Mouse (Mus musculus) c-Kit-positive CD71-positive TER-119-positive erythroid progenitor cells, embryonic 14.5 days (primary cell): ENCODE data around the gene Slc3a2.
"Not testable (repeated sequence)": the region's sequence is repeated elsewhere in the genome, so short reads cannot be mapped to it uniquely, and the experiment has no call there.

ENCODE experiments used
- DNase-seq: peaks from one replicate; pipeline ENCODE4 v3.0.0-alpha.2; 2013; ENCODE audit warnings: low spot score

Gene Slc3a2

DNA sequence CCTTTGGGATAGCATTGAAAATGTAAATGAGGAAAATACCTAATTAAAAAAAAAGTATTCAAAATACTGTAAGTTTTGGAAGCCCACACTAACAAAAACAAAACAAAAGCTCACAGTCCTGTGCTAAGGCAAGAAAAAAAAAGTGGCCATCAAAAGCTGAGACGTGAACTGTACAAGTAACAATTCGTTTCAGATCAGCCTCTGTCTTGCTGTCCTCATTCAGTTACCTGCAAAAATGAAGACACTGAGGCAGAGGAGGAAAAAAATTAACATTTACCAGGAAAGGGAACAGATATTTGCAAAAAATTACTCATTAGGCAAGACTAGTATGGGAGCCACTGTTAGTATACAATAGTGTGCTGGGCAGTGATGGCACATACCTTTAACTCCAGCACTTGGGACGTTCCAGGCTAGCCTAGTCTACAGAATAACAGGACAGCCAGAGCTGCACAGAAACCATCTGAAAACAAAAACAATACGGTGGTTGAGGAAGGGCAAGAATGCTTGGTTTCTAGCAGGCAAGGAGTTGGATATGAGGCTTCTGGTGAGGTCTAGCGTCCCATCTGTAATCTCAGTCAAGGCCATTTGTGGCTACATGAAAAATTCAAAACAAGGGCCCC lies 4.4 kb upstream of the Slc3a2 start:
- DNase-seq = no peak

DNA sequence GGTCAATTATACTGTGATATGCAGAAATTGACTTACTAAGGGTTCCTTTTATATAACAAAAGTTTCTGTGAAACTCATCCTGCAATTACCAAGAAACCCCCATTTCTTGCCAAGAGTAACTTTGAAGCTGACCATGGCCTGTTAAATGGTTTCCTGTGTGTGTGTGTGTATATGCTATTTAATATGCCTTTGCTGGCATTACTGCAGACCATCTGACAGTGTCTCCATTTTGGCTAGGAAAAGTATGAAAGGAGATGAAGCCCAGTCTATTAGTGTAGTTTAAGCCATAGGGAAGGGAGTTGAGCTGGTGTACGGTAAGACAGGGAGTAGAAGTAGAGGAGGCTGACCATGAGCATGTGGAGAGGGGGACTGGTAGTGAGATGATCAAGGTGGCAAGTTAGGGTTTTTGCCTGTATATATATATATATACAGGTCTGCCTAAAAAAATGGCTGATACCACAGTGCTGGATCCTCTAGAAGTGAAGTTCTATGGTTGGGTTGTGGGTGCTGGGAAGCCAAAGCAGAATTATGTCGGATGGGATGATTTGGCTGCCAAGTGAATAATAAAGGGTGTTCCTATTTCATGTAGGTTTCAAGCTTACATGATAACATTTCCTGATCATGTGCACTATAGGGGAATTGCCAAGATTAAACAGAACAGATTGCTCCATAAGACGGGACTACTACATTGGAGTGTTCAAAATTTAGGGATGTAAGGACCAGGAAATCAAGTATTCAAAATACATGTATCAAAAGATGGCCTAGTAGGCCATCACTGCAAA lies 3.6 kb upstream of the Slc3a2 start:
- DNase-seq = no peak

DNA sequence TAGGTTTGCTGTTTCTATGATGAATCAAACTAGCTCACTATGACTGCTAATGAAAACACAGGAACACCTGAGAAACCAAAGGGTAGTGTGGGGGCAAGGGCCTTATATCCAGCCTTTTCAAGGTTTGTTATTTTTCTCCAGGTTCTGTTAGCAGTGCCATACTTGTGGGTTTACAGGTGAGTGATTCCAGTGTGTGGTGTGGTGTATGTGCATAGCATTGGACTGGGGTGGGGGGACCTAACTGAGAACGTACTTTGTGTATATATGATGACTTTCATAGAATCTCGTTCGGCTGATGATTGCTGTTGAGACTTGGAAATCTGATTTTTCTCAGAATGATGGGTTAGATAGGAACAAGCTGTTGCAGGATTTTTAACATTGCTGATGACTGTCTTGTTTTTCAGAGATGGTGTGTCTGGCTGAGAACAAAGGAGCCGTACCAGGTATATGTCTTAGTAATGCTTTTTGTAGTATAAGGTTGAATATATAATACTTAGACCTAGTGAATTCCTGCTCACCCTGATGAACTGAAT lies 2.0 kb upstream of the Slc3a2 start:
- DNase-seq = no peak

DNA sequence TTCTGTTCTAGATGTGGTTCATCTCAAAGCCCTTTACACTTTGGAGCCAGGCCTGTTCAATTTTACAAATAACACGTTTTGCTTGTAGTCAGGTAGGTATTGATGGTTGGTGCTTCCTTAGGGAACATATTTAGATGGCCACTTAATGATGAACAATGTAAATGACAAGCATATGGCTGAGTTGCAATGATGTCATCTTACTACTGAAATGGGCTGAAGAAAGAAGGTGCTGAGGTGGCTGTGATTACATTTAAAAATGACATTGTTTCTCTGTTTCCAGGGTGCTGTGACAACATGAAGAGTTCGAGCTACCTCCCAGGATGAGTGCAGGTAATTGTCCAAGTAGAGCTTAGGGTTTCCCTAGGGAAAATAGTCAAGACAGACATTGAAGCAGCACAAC lies 1.2 kb upstream of the Slc3a2 start:
- no peak for DNase-seq

DNA sequence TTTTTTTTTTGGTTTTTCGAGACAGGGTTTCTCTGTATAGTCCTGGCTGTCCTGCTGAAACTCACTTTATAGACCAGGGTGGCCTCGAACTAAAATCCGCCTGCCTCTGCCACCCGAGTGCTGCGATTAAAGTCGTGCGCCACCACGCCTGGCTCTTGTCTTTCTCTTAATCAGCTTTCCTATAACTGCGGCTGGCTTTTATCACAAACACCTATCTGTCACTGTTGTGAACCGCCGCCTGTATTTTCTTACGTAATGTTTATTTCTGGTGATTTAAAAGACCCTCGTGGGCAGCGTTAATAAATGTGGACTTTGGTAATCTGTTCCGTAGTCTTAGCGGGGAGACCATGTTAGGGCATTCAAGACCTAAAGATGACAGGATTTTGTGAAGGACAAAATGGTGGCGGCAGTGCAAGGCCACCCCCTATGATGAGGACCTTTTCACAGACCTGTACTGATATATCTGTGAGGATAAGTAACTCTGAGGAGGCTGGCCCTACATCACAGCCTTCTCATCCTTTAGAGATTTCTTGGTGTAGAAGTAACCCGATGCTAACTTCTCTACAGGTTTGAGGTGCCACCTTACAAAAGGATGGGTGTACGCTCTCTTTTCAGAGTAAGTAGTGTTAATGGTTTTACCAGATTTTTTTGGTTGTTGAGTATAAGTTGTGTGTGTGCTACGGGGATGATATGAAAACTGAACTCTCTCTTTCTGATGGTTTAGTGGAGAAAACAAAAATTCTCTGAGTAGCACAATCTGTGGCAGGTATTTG lies 591 bp upstream of the Slc3a2 start:
- DNase-seq = no peak

- no peak for DNase-seq
These were observed 636 bp downstream of the Slc3a2 start for GRCm38 (mm10) chr19:8722559-8722906.

DNA sequence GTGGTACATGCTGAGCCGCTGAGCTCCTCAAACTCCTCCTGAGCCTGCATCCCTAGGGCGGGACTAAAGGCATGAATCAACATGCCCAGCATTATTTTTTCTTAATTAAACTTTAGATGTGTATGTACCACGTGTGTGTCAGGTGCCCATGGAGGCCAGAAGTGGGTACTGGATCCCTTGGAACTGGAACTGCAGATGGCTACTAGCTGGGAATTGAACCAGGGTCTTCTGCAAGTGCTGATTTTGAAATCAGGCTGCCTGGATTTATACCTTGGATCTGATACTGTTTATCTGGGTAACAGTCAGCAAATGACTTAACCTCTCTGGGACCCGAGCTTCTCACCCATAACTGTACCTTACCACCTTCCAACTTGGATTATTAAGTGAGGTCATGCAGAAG lies 1.1 kb downstream of the Slc3a2 start:
- DNase-seq = no peak

- DNase-seq = no peak
These were observed 1.8 kb downstream of the Slc3a2 start for GRCm38 (mm10) chr19:8721378-8721777.

DNA sequence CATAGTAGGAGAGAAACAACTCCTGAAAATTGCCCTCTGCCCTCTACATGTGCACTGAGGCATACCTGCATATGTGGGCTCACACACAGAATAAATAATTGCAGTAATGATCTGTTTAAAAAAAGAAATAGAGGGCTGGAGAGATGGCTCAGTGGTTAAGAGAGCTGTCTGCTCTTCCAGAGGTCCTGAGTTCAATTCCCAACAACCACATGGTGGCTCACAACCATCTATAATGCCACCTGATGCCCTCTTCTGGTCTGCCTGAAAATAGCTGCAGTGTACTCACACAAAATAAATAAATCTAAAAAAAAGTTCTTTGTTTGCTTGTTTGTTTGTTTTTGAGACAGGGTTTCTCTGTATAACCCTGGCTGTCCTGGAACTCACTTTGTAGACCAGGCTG lies 4.1 kb downstream of the Slc3a2 start:
- DNase-seq = not testable (repeated sequence)

DNA sequence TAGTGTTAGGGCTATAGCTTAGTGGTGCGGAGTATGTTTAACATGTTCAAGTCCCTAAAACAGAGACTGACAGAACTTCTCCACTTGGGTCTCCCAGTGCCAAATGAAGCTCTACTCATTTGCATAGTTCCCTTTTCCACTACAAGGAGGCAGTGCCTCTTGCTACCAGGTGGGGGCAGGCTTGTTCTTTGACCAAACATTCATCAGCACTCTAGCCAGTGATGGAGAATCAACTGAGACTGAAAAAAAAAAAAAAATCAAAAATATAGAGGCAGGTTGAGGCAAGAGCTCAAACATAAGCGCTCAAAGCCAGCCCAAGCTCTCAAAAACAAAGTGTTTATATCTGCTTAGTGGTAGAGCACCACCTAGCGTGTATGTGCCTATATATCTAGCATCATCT lies 4.8 kb downstream of the Slc3a2 start:
- DNase-seq = peak; percentile 82

DNA sequence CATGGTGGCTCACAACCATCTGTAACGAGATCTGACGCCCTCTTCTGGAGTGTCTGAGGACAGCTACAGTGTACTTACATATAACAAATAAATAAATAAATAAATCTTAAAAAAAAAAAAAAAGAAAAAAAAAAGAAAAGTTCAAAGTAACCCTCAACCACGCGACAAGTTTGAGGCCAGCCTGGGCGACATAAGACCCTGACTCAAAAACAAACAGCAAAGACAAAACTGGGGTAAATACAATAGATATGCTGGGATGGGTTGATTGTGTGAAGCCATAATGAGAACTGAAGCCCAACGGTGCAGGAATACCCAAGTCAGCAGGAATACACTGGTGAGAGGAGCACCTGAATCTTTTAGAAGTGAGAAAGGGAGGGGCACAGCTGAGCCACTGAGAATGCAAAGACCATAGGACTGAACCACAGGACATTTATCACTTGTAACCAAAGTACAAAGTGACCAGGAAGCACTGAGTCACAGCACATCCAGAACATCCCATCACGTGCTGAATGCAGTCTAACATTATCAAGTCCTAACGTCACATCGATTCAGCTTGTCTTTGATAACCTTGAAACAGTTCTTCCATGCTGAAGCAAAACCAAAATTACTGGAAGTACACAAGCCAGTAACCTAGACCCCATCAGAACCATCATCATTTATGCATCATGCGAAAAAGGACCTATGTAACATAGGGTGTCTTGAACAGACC lies 6.2 kb downstream of the Slc3a2 start:
- no peak for DNase-seq

DNA sequence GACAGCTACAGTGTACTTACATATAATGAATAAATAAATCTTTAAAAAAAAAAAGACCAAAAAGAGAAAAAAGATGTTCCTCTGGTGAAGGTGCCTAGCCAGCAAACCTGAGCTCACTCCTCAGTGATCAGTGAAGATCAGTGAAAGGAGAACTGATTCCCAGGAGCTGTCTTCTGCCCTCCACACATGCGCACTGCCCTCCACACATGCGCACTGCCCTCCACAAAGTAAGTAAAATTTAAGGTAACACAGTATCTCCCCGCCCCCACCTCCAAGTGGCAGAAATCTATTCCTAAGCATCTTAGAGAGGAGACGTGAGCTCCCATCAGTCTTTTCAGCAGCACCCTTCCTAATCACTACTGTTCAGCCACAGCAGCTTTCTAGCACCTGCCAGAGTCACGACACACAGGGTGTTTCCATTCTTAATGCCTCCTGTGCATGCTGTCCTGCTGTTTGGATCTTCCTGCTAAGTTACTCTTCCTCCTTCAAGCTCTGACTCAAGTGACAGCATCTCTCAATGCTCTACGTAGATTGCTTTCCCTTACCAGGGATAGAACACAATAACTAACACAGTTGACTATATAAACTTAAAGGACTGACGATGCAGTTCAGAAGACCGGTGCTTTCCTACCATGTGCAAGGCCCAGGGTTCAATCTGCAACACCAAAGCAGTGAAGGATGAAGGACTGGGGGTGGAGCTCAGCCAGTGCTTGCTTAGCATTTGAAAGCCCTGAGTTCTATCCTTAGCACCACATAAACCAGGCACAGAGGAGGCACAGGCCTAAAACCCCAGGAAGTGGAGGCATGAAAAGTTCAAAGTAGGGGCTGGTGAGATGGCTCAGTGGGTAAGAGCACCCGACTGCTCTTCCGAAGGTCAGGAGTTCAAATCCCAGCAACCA lies 7.1 kb downstream of the Slc3a2 start:
- DNase-seq = no peak

DNA sequence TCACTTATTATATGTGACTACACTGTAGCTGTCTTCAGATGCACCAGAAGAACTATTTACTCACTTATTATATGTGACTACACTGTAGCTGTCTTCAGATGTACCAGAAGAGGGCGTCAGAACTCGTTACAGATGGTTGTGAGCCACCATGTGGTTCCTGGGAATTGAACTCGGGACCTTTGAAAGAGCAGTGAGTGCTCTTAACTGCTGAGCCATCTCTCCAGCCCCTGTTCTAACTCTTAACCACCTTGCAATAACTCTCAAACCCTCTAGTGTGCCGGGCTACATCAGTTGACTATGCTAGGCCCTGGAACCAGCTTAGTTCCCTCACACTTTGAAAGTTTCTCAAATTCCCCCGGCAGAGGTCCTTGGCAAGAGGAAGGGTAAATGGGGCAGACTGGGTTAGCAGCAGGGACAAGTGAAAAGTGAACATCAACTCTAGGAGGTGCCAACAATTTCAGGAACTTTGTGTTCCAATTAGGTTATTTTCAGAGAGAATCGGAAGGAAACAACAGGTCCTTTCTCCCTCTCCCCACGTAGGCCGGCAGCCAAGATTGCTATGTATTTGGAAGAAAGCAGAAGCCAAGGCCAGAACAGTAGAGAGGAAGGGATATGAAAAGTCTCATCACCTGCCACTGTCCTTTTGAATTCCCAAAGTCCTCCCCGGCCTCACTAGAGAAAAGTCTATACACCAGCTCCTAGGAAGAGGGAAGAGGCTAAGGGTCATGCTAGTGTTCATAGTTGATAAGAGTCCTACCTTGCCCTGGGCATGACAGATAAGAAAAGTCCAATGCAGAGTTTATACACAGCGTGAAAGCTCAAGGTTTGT lies 8.3 kb downstream of the Slc3a2 start:
- DNase-seq = peak; percentile 92

DNA sequence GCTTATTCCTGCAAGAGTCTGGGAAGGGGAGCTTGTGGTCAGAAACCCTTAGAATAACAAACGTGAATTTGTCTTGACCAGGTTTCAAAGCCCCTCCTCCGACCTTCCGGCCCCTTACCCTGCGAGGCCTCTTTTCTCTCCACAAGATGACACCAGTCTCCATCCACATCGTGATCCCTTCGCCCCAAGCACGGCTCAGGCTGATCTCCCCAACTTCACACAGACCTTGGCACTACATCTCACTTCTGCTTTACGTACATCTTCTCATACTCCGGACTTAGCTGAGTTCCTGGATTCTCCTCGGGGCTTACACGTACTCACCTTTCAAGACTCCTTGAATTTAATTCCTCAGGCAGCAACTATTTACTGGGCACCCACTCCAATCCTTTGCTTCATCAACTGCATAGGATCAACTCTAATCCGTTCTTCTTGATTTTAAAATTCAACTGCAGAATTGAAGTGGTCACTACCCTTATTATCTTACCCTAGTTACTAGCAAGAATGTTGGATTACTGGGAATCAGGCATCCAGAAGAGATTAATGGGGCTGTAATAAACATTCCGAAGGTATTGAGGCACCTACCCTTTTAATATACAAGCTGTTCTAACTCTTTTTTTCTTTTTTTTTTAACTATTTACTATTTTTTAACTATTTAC lies 9.0 kb downstream of the Slc3a2 start:
- DNase-seq = no peak

DNA sequence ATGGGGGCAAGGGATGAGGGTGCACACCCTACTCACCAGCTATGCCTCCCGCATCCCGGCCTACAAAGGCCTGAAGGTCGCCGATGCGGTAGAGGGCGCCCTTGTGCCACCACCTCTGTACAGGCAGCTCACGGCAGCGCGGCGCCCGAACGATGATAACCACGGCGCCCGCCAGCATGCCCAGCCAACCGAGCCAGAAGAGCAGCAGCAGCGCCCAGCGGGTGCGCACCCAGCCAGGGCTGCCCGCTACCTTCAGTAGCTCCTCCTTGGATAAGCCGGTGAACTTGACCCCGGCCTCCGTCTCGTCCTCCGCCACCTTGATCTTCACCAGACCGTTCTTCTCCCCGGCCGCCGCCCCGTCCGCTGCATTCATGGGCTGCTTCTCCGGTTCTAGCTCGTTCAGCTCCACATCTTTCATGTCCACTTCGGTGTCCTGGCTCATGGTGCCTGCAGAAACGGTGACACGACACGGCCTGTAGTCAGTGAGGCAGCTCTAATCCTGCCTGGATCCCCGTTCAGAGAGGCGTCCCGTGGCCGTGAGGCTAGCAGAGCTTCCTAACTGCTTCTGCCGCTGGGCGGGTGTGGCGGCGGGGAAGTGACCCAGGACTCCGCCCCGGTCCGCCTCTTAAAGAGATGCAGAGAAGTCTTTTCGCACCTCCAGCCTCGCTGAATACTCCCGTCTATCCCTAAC lies 9.7 kb downstream of the Slc3a2 start:
- DNase-seq = peak; percentile 86

- peak; percentile 88 for DNase-seq
These were observed 10.3 kb downstream of the Slc3a2 start for GRCm38 (mm10) chr19:8712870-8713305.

DNA sequence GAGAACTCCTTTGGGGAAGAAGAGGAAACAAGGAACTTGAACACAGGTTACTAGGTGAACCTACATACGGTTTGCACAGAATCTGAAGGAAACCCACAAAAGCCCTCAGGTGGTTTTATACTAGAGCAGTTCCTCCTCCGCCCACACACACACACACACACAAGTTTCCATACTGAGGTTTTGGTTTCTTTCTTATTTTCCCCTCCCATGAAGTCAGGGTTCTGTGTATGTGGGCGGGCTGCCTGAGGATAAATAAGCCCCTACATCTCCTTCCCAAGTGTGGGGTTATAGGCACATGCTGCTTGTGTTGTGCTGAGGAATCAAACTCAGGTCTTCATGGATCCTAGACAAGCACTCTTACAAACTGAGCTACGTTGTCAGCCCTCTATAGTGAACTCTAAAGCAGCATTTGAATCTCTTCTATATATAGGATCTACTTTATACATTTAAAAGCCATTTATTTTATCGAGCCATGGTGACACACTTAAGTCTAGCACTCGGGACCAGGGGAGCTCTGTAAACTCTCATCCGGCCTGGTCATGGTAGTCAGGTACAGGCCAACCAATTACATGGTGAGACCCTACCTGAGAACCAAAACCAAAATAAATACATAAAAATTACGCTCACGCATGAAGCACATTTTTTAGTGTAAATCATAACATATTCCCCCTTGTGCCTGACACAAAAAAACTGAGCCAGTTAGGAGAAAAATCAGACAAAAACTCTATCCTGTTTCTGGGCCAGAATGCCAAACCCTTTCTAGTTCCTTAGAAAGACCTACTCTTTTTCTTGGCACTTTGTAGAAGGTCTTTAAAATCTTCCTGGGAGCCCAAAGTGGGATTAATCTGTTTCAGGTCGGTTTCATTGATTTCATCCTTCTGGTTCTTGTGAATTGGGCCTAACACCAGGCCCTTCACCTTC lies 11.0 kb downstream of the Slc3a2 start:
- DNase-seq = no peak

DNA sequence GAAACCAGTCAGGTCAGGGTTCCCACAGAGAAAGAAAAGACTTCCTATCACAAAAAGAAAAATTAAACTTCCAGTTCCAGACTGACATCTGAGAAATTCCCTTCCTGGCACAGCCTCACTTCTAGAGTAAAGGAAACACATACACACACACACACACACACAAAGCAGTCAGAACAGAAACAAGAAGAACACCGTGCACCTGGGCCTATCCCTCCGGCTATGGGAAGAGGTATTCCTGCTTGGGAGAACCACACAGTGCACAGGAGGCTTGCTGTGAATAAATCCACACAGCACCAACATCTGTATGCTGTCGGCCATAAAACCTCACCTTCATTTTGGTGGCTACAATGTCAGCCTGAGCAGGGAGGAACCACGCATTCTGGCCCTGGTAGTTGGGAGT lies 11.7 kb downstream of the Slc3a2 start:
- DNase-seq = no peak
